Mouse (Mus musculus) thymus, postnatal 0 days (tissue): ENCODE results near the gene 2010315B03Rik. TPM values are rescaled to one million over a fixed set of nuclear protein-coding genes. Genes with fewer than 3 reads are reported as not detected.

Experiments used
- polyA plus RNA-seq: library from polyadenylated mRNA; unstranded; fragments of >200 nt; fragmentation: Nextera tagmentation; extraction: Ambion mirVana; gene quantifications from 2 replicates; pipeline ENCODE4 v1.2.1, GENCODE M21; 2015

Gene 2010315B03Rik
- polyA plus RNA-seq, 1 experiment from 2014 or later: 14.5 TPM

Other genes with a start within 250 kb of the 2010315B03Rik start
- gene Ccr2, start 210.7 kb downstream of the 2010315B03Rik start, polyA plus RNA-seq: 9.4 and 9.8 TPM in 2 replicates
- gene Ccr5, start 191.2 kb downstream of the 2010315B03Rik start, polyA plus RNA-seq: 2.2 and 3.0 TPM in 2 replicates
- gene Ppp2r3d, start 164.2 kb upstream of the 2010315B03Rik start, polyA plus RNA-seq: 83.2 and 101 TPM in 2 replicates
- gene Gm21836, start 181.1 kb upstream of the 2010315B03Rik start, polyA plus RNA-seq: not detected in 2 replicates